Mouse (Mus musculus): ENCODE data around the gene H2-D1.
"Not testable (repeated sequence)": the region's sequence is repeated elsewhere in the genome, so short reads cannot be mapped to it uniquely, and the experiment has no call there.

The H2-D1 gene

GRCm38 (mm10) chr17:35257378-35257777 is 5.2 kb upstream of the H2-D1 start:
- no peak for DNase-seq (ENCODE audit: low spot score)

GRCm38 (mm10) chr17:35257824-35258491 is 4.6 kb upstream of the H2-D1 start:
- DNase-seq (ENCODE audit: low spot score): peak; percentile 93

GRCm38 (mm10) chr17:35258492-35259478 is 3.7 kb upstream of the H2-D1 start:
- no peak for DNase-seq (ENCODE audit: low spot score)

DNA sequence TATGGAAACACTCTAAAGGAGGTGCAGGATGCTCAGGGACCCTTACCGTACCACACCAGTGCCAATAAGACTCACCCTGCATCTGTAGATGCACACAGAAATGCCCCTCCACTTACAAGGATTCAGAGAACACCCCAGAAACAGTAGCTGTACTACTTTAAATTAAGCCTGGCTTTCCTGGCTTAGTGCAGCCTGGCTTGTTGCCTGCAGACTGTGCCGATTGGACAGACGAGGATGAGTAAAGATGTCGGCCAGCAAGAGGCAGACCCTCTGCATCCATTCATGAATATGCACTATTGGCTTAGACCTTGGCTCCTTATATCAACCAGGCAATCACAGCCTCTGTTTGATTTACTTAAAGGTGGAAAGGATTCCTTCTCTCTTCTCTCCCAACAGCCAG is 2.9 kb upstream of the H2-D1 start:
- DNase-seq (ENCODE audit: low spot score): no peak

- no peak for DNase-seq (ENCODE audit: low spot score)
Measured at GRCm38 (mm10) chr17:35261651-35262050, 879 bp upstream of the H2-D1 start.

- DNase-seq (ENCODE audit: low spot score): no peak
Measured at GRCm38 (mm10) chr17:35263523-35263883, 973 bp downstream of the H2-D1 start.

DNA sequence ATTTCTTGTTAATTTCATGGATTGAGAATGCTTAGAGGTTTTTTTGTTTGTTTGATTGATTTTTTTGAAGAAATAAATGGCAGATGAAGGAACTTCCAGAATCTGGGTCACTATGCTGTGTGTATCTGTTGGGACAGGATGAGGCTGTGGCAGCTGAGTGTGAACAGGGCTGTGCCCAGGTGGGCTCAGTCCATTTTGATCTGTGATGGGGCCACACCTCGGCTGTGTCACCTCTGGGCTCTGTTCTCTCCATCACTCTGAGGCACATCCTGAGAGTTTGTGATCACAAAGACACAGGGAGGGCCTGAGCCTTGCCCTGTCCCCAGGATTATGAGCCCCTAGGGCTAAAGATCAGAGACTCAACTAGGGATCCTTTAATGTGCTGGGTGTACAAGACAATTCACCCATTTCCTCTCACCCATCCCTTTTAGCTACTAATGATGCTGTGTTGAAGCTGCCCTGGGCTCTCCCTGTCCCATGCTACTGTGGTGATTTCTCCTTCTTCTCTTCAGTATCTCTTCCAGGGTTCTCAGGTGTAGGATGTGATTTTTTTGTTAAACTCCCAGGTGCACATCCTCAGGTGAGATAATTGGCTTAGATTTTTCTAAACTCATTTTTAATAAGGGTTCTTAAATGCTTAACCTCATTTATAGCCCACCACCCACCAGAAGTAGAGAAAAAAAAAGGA is 5.0 kb downstream of the H2-D1 start:
- no peak for DNase-seq (ENCODE audit: low spot score)

- no peak for DNase-seq (ENCODE audit: low spot score)
Measured at GRCm38 (mm10) chr17:35269653-35270347, 7.3 kb downstream of the H2-D1 start.

DNA sequence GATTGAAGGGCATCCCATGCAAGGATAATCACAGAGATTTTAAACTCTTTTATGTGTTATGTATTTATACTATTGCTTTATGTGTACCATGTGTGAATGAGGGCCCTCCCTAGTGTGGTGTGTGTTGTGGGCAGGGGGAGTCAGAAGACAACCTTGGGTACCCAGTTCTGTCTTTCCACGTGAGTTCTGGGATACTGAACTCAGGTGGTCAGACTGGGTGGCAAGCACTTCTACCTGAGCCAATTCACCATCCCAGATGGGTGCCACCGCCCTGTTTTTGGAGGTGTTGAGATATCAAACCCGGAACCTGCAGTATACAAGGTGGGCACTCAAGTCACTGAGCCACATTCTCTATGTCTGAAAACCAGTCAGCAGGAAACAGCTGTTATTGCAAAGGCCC is 9.7 kb downstream of the H2-D1 start:
- DNase-seq (ENCODE audit: low spot score): no peak

DNA sequence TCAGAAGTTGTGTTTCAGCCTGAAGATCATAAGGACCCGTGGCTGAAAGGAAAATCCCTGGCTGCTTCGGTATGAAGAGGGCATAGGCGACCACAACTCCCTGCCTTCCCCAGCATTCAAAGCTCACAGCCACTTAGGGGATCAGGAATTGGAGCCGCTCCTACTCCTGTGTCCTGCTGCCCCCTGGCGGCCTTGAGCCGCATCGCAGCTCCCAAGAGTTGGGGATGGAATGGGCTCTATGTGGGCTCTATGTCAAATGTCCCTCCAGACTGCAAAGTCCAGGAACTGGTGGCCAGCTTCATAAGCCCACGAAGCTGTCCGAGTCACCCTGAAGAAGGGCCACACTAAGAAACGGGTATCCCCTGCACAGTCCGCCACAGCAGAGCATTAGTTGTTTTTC is 12.2 kb downstream of the H2-D1 start:
- DNase-seq (ENCODE audit: low spot score): peak; percentile 51

DNA sequence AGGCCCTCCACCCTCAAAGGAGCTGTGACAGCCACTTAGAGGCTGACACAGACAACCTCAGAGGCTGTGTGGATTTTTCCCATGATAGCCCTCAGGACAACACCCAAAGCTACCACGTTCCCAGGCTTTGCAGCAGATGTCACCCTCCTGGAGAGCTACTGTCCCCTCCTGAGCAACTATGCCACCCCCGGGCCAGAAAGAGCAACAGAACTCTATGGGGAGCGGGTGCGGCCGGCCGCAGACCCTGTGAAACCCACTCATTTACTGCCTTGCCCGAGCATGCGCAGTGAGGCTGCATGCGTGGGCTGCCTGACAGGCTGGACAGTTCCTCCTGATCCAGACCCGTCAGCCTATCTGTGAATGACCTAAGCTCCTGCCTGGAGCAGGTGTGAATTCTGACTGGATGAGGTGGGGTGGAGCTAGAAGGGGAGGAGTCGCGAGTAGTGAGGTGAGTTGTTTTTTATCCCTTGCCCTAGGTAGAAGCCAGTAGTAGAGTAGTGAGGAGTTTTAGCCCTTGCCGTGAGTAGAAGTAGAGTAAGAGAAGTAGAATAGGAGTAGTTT is 13.9 kb downstream of the H2-D1 start:
- DNase-seq (ENCODE audit: low spot score): no peak

DNA sequence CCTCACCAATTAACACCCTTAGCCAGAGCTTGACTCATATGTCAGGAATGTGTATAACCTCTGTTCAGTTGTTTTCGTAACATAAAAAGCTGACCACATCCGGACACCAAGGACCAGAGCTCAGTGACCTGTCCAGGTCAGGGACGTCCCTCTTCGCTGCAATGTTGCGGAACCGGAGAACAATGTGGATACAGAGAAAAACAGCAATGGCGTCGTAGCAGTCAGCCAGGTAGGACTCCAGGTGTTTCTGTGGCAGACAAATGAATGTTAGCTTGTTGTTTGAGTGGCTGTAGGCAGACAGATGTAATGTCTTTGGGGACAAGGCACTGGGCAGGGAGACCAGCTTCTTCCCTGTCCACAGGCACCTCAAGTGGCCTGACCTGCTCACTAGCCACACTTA is 15.5 kb downstream of the H2-D1 start:
- DNase-seq (ENCODE audit: low spot score): no peak

GRCm38 (mm10) chr17:35278957-35279688 is 16.6 kb downstream of the H2-D1 start:
- no peak for DNase-seq (ENCODE audit: low spot score)

DNA sequence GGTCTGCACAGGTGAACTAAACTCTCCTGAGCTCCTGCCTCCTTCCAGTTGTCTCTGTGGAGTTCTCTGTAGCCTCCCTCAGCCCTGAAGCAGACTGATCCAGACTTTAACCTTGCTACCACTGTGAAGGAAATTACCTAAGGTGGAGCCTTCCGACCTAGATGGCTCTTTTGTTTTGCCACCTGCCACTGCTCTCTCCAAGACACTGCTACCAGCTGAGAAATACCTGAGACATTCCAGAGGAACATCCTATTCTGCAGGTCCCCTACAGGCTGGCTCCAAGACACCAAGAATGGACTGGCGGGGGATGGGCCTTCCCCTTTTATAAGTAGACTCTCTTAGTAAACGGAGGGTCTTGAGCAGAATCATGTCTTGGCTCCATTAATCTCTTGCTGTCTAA is 17.7 kb downstream of the H2-D1 start:
- DNase-seq (ENCODE audit: low spot score): no peak

- DNase-seq (ENCODE audit: low spot score): no peak
Measured at GRCm38 (mm10) chr17:35285431-35285830, 22.9 kb downstream of the H2-D1 start.

GRCm38 (mm10) chr17:35295796-35296195 is 33.3 kb downstream of the H2-D1 start:
- DNase-seq (ENCODE audit: low spot score): not testable (repeated sequence)

DNA sequence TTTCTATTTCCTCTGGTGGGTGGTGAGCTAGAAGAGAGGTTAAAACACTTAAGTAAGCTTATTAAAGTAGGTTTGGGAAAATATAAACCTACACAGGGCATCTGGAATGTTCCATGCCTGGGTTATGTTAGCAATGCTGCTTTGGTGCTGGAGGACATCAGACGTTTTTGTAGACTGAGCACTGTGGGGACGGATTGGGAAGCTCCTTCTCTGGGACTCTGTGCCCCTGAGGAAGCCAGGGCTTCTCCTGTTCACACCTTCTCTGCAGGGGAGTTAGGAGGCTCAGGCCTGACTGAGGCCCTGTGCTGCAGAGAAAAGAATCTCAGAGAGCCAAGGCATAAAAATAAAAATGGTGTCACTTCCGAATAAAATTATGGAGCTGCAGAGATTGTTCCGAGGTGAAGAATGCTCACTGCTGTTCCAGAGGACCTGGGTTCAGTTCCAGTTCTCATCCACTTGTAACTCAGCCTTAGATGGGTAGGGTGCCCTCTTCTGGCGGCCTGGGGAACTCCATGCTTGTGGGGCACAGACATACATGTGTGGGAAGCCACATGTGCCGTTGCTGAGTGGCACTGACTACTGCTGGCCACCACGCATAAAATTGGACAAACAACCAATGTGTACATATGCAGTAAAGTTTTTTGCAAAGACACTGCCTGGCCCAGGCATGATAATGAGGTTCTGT is 37.9 kb downstream of the H2-D1 start:
- DNase-seq (ENCODE audit: low spot score): not testable (repeated sequence)

DNA sequence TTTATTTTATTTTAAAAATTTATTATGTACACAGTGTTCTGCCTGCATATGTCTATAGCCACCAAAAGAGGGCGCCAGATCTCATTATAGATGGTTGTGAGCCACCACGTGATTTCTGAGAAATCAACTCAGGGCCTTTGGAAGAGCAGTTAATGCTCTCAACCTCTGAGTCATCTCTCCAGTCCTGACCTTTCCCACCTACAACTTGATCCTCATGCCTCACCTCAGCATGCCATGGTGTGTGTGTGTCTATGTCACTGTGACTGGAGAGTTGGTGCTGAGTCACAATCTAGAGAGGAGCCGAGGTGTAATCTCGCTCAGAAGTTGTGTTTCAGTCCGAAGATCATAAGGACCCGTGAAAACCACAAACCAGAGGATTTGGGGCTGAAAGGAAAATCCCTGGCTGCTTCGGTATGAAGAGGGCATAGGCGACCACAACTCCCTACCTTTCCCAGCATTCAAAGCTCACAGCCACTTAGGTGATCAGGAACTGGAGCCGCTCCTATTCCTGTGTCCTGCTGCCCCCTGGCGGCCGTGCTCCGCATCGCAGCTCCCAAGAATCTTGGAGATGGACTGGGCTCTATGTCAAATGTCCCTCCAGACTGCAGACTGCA is 39.2 kb downstream of the H2-D1 start:
- peak; percentile 53 for DNase-seq (ENCODE audit: low spot score)

DNA sequence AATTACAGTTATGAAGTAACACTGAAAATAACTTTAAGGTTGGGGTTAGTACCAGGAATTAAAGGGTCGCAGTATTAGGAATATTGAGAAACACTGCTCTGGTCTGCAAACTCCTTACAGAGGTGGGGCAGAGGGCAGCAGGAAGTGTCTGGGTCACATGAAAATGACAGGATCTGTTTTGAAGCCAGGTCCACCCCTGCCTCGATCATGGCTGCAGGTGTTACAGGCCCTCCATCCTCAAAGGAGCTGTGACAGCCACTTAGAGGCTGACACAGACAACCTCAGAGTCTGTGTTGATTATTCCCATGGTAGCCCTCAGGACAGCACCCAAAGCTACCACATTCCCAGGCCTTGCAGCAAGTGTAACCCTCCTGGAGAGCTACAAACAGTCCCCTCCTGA is 40.7 kb downstream of the H2-D1 start:
- DNase-seq (ENCODE audit: low spot score): no peak

- DNase-seq (ENCODE audit: low spot score): no peak
Measured at GRCm38 (mm10) chr17:35303756-35304350, 41.3 kb downstream of the H2-D1 start.
